8 mouse cellular contexts compared by ENCODE assay signal in the genomic region with DNA sequence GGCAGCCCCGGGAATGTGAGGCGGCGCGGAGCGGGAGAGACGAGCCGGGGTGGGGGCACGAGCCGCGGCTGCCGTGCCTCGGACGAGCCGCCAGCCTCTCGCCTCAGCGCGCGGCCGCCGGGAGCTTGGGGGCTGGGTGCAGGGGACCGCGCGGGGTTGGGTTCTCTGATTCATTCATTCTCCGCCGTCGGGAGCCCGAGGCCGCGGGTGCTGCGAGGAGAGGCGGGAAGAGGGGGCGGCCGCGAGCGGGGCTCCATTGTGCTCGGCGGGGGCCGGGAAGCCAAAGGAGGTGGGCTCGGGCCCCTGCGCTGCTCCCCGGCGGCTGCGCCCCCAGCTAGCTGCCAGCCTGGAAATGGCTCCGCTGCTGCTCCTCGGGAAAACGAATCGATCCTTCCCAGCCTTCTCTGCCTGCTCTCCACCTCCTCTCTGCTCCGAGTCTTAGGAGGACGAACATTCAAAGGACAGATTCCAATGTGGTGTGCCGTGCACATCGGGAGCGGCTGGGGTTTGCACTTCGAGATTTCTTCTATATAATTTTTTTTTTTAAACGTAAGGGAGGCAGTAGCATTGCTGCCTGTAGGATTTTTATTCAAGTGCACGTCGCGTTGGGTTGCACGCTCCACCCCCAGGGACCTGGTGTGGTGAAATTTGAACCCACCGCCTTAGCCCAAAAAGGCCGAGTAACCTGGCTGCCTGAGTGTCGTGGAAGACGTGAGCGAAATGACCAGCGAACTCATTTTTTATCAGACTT. TPM values are rescaled to one million over a fixed set of nuclear protein-coding genes. Genes with fewer than 3 reads are reported as not detected.
DNase-seq lines count a peak whose midpoint lies in the region; ATAC-seq and TF ChIP-seq lines count a peak whose summit lies in the region.

No protein-coding gene starts in this region.

- H3K36me3 ChIP-seq in hindbrain, embryonic 10.5 days, result no peaks in the 10 kb centered on the region
- no peaks in the 10 kb centered on the region for H3K36me3 ChIP-seq in testis, adult 2 months (ENCODE audit: control insufficient read depth, insufficient read depth, low read length)

- peak; percentile 55 for DNase-seq in layer of hippocampus, adult 11-12 months (ENCODE audit: low spot score)
- DNase-seq in layer of hippocampus, adult 9-10 months (ENCODE audit: low spot score), result no peak
- peak; percentile 12 for DNase-seq in T-cell, adult 2 months (ENCODE audit: low spot score)
- DNase-seq in hindbrain, embryonic 10.5 days (ENCODE audit: low spot score), result peak; percentile 72
- peak; percentile 13 to 52 for DNase-seq in layer of hippocampus, postnatal 14 days (ENCODE audit: low spot score in 2 of 2)
- peak; percentile 75 for DNase-seq in mesoderm, embryonic 11.5 days (ENCODE audit: low read depth, low spot score)

- H3K4me3 ChIP-seq in hindbrain, embryonic 10.5 days, result peak overlapping the region; percentile 92
- peak overlapping the region; percentile 94 for H3K4me3 ChIP-seq in testis, adult 2 months (ENCODE audit: control insufficient read depth, low read depth, low read length)

- WGBS in hindbrain, embryonic 10.5 days, result under 1% methylated on average over 59 of the region's 64 CpGs

- TF ChIP-seq POLR2A in testis, adult 2 months (IDR thresholded peaks at IDR 0.05; ENCODE audit: control insufficient read depth, low read depth, low read length), result no peak

- H3K27me3 ChIP-seq in hindbrain, embryonic 10.5 days (ENCODE audit: insufficient read depth, poor library complexity, severe bottlenecking), result no peaks in the 10 kb centered on the region
- H3K27me3 ChIP-seq in testis, adult 2 months (ENCODE audit: control insufficient read depth, insufficient read depth, low read length), result no peaks in the 10 kb centered on the region

- H3K27ac ChIP-seq in hindbrain, embryonic 10.5 days, result peak overlapping the region; percentile 98
- peak overlapping the region; percentile 89 for H3K27ac ChIP-seq in testis, adult 2 months (ENCODE audit: control insufficient read depth, insufficient read depth, low read depth, low read length)

- ATAC-seq in erythroid progenitor cell, adult 5-6 weeks (replicated peaks; ENCODE audit: low FRiP score, poor library complexity, severe bottlenecking), result peak; percentile 23

- peaks cover 50% of the 10 kb centered on the region for H3K4me1 ChIP-seq in hindbrain, embryonic 10.5 days (replicated peaks)
- peaks cover 5% of the 10 kb centered on the region for H3K4me1 ChIP-seq in testis, adult 2 months (ENCODE audit: control insufficient read depth, insufficient read depth, low read length)

- no peaks in the 10 kb centered on the region for H3K9me3 ChIP-seq in hindbrain, embryonic 10.5 days

- no peak for TF ChIP-seq CTCF in testis, adult 2 months (IDR thresholded peaks at IDR 0.05; ENCODE audit: control insufficient read depth, insufficient read depth, insufficient replicate concordance, low read depth, low read length)

RNA-seq across cellular contexts. Expression of a gene that starts 5.0 kb away (rescaled TPM):
- 4.2 and 9.4 TPM in 2 replicates for total RNA-seq in erythroid progenitor cell, adult 5-6 weeks (2015; ENCODE audit: low replicate concordance)
- 8.5 and 8.7 TPM in 2 replicates for total RNA-seq in erythroid progenitor cell, adult 5-6 weeks (2017; ENCODE audit: low replicate concordance)
- 8.3 and 8.4 TPM in 2 replicates for polyA plus RNA-seq in hindbrain, embryonic 10.5 days (2016; fragmentation: Nextera tagmentation; extraction: Ambion mirVana)
- 100 to 1,000 TPM; 145 TPM for total RNA-seq in layer of hippocampus, postnatal 14 days (2021)
- 4.7 and 5.4 TPM in 2 replicates for polyA plus RNA-seq in testis, adult 2 months (2012; rRNA removed)

Comparison
In these comparisons a context has a peak if more than half of its experiments do, and no peak if none do; other contexts are left out.
1. RNA of a gene that starts 5.0 kb away (total RNA-seq): 145 TPM in layer of hippocampus, postnatal 14 days; 4.2 to 9.4 TPM in erythroid progenitor cell, adult 5-6 weeks; every median in the first group is over 10 times any median in the second.